Mouse (Mus musculus) cerebellum, adult 11 months (tissue): Measurements from ENCODE around the gene Aida.
"Not testable (repeated sequence)": the region's sequence is repeated elsewhere in the genome, so short reads cannot be mapped to it uniquely, and the experiment has no call there.

ENCODE experiments used
- DNase-seq: peaks from one replicate; pipeline ENCODE4 v3.0.0; 2022

Aida gene

GRCm38 (mm10) chr1:183296465-183296864 is at the start of gene Aida:
Gene Aida, plus strand, starts transcription at chr1:183296590.
- DNase-seq, result peak; percentile 33

- no peak for DNase-seq
These were observed 48.2 kb upstream of the Aida start for GRCm38 (mm10) chr1:183248144-183248543.

- DNase-seq, result no peak
These were observed 45.8 kb upstream of the Aida start for GRCm38 (mm10) chr1:183250612-183251011.

- DNase-seq, result no peak
These were observed 44.6 kb upstream of the Aida start for GRCm38 (mm10) chr1:183251818-183252217.

GRCm38 (mm10) chr1:183252574-183252973 is 43.8 kb upstream of the Aida start:
- no peak for DNase-seq

GRCm38 (mm10) chr1:183264145-183265008 is 32.0 kb upstream of the Aida start:
- DNase-seq, result no peak

GRCm38 (mm10) chr1:183265921-183266467 is 30.4 kb upstream of the Aida start:
- no peak for DNase-seq

GRCm38 (mm10) chr1:183267666-183268065 is 28.7 kb upstream of the Aida start:
- no peak for DNase-seq

GRCm38 (mm10) chr1:183272867-183273818 is 23.2 kb upstream of the Aida start:
- no peak for DNase-seq

GRCm38 (mm10) chr1:183274385-183274784 is 22.0 kb upstream of the Aida start:
- no peak for DNase-seq

- DNase-seq, result no peak
These were observed 20.6 kb upstream of the Aida start for GRCm38 (mm10) chr1:183275763-183276162.

GRCm38 (mm10) chr1:183288351-183288750 is 8.0 kb upstream of the Aida start:
- no peak for DNase-seq

- DNase-seq, result no peak
These were observed 6.8 kb upstream of the Aida start for GRCm38 (mm10) chr1:183289576-183289975.

- DNase-seq, result peak; percentile 90
These were observed 540 bp downstream of the Aida start, which contains the start of gene Brox for GRCm38 (mm10) chr1:183296877-183297383. Gene Brox, minus strand, starts transcription at chr1:183297269.

- DNase-seq, result peak; percentile 52
These were observed 1.1 kb downstream of the Aida start for GRCm38 (mm10) chr1:183297473-183297885.

- no peak for DNase-seq
These were observed 1.6 kb downstream of the Aida start for GRCm38 (mm10) chr1:183297886-183298489.

- peak; percentile 79 for DNase-seq
These were observed 2.8 kb downstream of the Aida start for GRCm38 (mm10) chr1:183299161-183299560.

GRCm38 (mm10) chr1:183307555-183307954 is 11.2 kb downstream of the Aida start:
- DNase-seq, result no peak

- no peak for DNase-seq
These were observed 12.1 kb downstream of the Aida start for GRCm38 (mm10) chr1:183308476-183308875.

- not testable (repeated sequence) for DNase-seq
These were observed 13.2 kb downstream of the Aida start for GRCm38 (mm10) chr1:183309601-183310000.

GRCm38 (mm10) chr1:183312076-183312475 is 15.7 kb downstream of the Aida start:
- DNase-seq, result no peak

GRCm38 (mm10) chr1:183315783-183316182 is 19.4 kb downstream of the Aida start:
- no peak for DNase-seq
